Mouse (Mus musculus) bone marrow macrophage, adult 2 months (primary cell): ENCODE measurements at regions not wholly inside any gene's neighbourhood (a gene's known extent, or its start where the extent isn't known, plus 50 kb on each side); places are given as distances from the start of the nearest gene placed in this dataset.

ENCODE experiments used
- CTCF ChIP-seq: IDR thresholded peaks from 2 replicates; pipeline ENCODE4 v1.5.1; 2012; ENCODE audit warnings: low read depth, mild to moderate bottlenecking, low read length, moderate library complexity
- POLR2A ChIP-seq: IDR thresholded peaks from 2 replicates; pipeline ENCODE4 v1.6.1; 2012; ENCODE audit warnings: mild to moderate bottlenecking, low read depth, low read length, borderline replicate concordance

DNA sequence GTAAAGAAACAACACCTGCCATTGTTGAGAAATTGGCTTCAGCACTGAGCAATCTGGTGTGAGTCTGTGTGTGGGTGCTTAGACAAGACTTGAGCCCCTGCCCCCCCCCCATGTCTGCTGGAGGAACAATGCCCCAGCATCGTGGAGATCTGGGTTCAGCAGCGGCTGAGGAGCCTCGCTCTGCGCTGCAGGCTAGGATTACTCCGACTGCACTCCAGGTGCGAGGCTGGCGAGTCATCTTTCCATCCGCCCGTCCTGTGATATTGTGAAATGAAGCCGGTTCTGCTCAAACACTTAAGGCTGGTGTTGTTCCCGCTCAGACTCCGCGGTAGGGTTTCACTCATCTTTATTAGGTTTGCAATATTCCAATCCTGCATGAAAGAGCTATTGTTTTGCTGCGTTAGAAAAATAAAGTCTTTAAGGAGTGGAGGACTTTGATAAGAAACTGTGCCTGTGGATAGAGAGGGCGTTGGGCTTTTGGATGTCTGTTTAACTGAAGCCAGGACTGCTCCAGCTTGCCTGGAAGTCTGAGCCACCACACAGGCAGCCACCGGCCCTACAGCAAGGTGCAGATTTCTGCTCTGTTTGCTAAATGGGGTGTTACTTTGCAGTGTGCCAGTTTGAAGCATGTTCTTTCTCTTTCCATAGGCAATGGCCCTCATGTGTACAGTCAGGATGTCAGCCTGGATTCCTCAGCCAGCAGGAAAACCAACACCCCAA lies 375.2 kb downstream of the Sox11 start:
- TF ChIP-seq POLR2A (no peak), CTCF (no peak)
